Mouse (Mus musculus): Measurements from ENCODE around the gene Msantd3. TPM values are rescaled to one million over a fixed set of nuclear protein-coding genes. Genes with fewer than 3 reads are reported as not detected.

Gene Msantd3
- total and polyA plus RNA-seq, 3 experiments: 0.16 TPM; not detected in 2

DNA sequence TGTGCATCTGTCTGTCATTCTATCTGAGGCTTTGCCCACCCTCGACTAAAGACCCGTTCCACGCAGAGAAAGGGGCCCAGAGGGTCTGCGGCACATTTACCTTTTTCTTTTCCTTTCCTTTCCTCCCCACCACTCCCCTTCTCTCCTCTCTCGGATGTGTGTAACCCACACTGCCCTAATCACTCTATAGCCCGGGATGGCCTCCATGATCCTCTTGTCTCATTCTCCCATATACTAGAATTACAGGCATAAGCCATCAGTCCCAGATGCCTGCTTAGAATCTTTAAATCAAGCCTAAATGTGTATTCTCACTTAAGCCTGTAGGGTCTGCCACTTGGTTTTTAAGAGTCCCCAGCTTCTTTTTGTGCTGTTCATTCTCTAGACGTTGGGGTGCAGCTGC is 36.6 kb downstream of the Msantd3 start:
- H3K4me1 ChIP-seq (ENCODE audit: insufficient read depth, low read depth, low read length): no peaks in the 10 kb centered on the region
- H3K27me3 ChIP-seq (ENCODE audit: insufficient read depth, low read length): no peaks in the 10 kb centered on the region
- TF ChIP-seq CTCF (IDR thresholded peaks at IDR 0.05; ENCODE audit: low read depth, low read length) (no peak), GATA1 (IDR thresholded peaks at IDR 0.05; ENCODE audit: borderline replicate concordance, low read length) (no peak), POLR2AphosphoS5 (IDR thresholded peaks at IDR 0.05; ENCODE audit: insufficient replicate concordance, low read depth, low read length) (no peak), TAL1 (conservative IDR thresholded peaks at IDR 0.05; ENCODE audit: low read depth, low read length) (no peak), GATA2 (IDR thresholded peaks at IDR 0.05; ENCODE audit: borderline replicate concordance, low read depth, low read length) (no peak)
- no peak overlapping the region for H3K4me3 ChIP-seq (ENCODE audit: low read depth, low read length)
- H3K36me3 ChIP-seq (replicated peaks): no peaks in the 10 kb centered on the region
- peaks cover 9% of the 10 kb centered on the region for H3K9me3 ChIP-seq (replicated peaks)
- ATAC-seq (ENCODE audit: extremely low read depth, insufficient number of reproducible peaks, low FRiP score, poor library complexity, severe bottlenecking) (no peak), DNase-seq (ENCODE audit: low spot score) (no peak)

DNA sequence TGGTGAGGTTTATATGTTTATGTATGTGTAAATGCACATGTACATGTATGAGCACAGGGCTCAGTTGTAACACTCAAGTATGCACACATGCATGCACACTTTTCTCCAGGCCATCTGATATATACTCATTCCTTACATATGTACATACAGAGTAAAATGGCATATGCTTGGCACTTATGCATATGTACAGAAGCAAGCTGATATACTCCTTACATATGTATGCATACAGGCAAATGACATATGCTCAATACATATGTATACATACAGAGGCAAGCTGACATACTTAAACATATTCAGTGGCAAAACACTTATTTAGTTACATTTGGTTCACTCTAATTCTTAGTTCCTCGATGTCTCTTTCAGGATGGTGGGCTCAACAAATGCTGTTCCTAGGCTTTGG is 38.1 kb downstream of the Msantd3 start:
- DNase-seq (ENCODE audit: low spot score) (no peak), ATAC-seq (ENCODE audit: extremely low read depth, insufficient number of reproducible peaks, low FRiP score, poor library complexity, severe bottlenecking) (no peak)
- Histone ChIP-seq H3K36me3 (replicated peaks) (no peaks in the 10 kb centered on the region), H3K4me1 (ENCODE audit: insufficient read depth, low read depth, low read length) (no peaks in the 10 kb centered on the region), H3K27me3 (ENCODE audit: insufficient read depth, low read length) (no peaks in the 10 kb centered on the region), H3K4me3 (ENCODE audit: low read depth, low read length) (no peak overlapping the region), H3K9me3 (replicated peaks) (peaks cover 9% of the 10 kb centered on the region)
- no peak for TF ChIP-seq TAL1 (conservative IDR thresholded peaks at IDR 0.05; ENCODE audit: low read depth, low read length)
- no peak for TF ChIP-seq POLR2AphosphoS5 (IDR thresholded peaks at IDR 0.05; ENCODE audit: insufficient replicate concordance, low read depth, low read length)

DNA sequence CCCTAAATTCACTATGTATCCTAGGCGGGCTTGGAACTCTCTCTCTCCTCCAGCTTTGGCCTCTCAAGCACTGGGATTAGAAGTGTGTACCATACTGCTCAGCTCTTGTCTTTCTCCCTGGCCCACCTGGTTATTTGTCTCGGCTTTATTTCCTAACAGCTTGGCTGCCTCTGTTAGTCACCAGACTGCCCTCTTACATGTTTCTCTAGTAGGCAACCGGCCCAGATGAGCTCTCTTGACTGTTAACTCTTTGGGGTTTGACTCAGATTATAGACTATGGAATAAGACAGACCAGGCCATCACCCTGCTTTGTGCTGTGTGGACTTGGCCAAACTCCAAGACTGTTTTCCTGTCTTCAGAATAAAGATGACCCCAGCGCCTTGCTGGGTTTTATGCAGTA is 38.7 kb downstream of the Msantd3 start:
- DNase-seq (ENCODE audit: low spot score) (no peak), ATAC-seq (ENCODE audit: extremely low read depth, insufficient number of reproducible peaks, low FRiP score, poor library complexity, severe bottlenecking) (no peak)
- peaks cover 11% of the 10 kb centered on the region for H3K9me3 ChIP-seq (replicated peaks)
- H3K4me3 ChIP-seq (ENCODE audit: low read depth, low read length): no peak overlapping the region
- no peaks in the 10 kb centered on the region for H3K4me1 ChIP-seq (ENCODE audit: insufficient read depth, low read depth, low read length)
- H3K27me3 ChIP-seq (ENCODE audit: insufficient read depth, low read length): no peaks in the 10 kb centered on the region
- TF ChIP-seq POLR2AphosphoS5 (IDR thresholded peaks at IDR 0.05; ENCODE audit: insufficient replicate concordance, low read depth, low read length) (no peak), TAL1 (conservative IDR thresholded peaks at IDR 0.05; ENCODE audit: low read depth, low read length) (no peak), CTCF (IDR thresholded peaks at IDR 0.05; ENCODE audit: low read depth, low read length) (no peak)
- H3K36me3 ChIP-seq (replicated peaks): no peaks in the 10 kb centered on the region

DNA sequence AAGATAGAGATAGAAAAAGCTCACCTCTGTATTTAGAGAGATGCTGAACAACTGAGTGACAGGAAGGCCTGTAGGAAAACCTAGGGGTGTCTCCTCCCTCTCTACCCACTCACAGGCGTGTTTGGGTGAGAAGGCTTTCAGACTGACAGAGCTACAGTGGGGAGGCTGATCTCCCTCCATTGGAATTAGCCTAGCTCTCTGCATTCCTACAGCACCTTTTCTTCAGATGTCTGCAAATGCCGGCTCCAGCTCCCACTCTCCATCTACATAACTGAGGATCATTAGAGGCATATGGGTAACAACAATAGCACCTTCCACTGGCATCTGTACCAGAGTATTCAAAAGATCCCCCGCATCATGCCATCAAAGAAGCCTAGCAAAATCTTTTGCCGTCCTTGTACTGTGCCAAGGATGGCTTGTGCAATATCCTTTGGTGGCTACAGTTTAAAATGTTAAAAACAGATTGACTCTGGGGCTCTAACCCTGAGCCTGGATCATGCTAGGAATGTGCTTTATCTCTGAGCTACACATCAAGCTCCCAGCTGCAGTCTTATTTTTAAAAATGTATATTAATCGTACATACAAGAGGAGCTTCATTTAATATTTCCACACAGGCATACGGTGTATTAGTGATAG is 39.9 kb downstream of the Msantd3 start:
- Histone ChIP-seq H3K4me3 (ENCODE audit: low read depth, low read length) (no peak overlapping the region), H3K4me1 (ENCODE audit: insufficient read depth, low read depth, low read length) (no peaks in the 10 kb centered on the region), H3K27me3 (ENCODE audit: insufficient read depth, low read length) (no peaks in the 10 kb centered on the region), H3K9me3 (replicated peaks) (peaks cover 11% of the 10 kb centered on the region), H3K36me3 (replicated peaks) (no peaks in the 10 kb centered on the region)
- TF ChIP-seq GATA2 (IDR thresholded peaks at IDR 0.05; ENCODE audit: borderline replicate concordance, low read depth, low read length) (no peak), CTCF (IDR thresholded peaks at IDR 0.05; ENCODE audit: low read depth, low read length) (no peak), GATA1 (IDR thresholded peaks at IDR 0.05; ENCODE audit: borderline replicate concordance, low read length) (no peak), POLR2AphosphoS5 (IDR thresholded peaks at IDR 0.05; ENCODE audit: insufficient replicate concordance, low read depth, low read length) (no peak), TAL1 (conservative IDR thresholded peaks at IDR 0.05; ENCODE audit: low read depth, low read length) (no peak)
- ATAC-seq (ENCODE audit: extremely low read depth, insufficient number of reproducible peaks, low FRiP score, poor library complexity, severe bottlenecking) (no peak), DNase-seq (ENCODE audit: low spot score) (no peak)

DNA sequence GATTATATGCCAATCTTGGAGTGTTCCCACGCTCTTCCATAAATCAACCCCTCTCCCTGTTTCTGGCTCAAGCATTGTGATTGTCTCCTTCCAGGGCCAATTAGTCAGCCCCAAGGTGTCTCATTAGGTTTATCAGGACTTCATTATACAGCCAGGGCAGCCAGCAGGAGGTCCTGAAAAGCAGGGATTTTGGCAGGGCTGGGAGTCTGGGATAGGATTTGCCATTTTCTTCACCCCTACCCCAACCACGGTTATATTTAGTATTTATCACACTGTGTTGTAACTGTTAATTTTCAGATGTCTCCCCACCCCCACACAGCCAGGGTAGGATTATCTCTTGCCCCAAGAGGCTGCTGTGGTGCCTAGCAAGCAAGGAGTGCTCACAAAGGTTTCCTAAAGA is 41.5 kb downstream of the Msantd3 start:
- 0 out of 2 replicates have a peak, but pooled peaks cover 2% of the 10 kb centered on the region for H3K27me3 ChIP-seq (ENCODE audit: insufficient read depth, low read length)
- H3K4me3 ChIP-seq (ENCODE audit: low read depth, low read length): no peak overlapping the region
- no peak for DNase-seq (ENCODE audit: low spot score)
- H3K36me3 ChIP-seq (replicated peaks): no peaks in the 10 kb centered on the region
- TF ChIP-seq POLR2AphosphoS5 (IDR thresholded peaks at IDR 0.05; ENCODE audit: insufficient replicate concordance, low read depth, low read length): no peak
- peaks cover 27% of the 10 kb centered on the region for H3K9me3 ChIP-seq (replicated peaks)
- no peaks in the 10 kb centered on the region for H3K4me1 ChIP-seq (ENCODE audit: insufficient read depth, low read depth, low read length)
- no peak for ATAC-seq (ENCODE audit: extremely low read depth, insufficient number of reproducible peaks, low FRiP score, poor library complexity, severe bottlenecking)

DNA sequence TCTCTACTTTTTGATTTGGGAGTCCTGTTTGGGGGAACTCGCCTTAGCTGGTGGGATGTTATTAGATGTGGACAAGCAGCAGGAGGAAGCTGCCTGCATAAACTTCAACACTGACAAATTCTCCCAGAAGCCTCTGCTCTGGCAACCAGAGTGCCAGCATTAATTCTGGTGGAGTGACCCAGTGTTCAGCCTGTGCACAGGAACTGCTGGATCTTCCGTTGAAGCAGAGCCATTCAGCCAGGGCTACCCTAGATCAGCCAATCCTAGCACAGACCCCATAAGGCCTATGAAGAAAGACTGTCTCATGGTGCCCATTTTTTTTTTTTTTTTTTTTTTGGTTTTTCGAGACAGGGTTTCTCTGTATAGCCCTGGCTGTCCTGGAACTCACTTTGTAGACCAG is 42.3 kb downstream of the Msantd3 start:
- no peak for TF ChIP-seq GATA2 (IDR thresholded peaks at IDR 0.05; ENCODE audit: borderline replicate concordance, low read depth, low read length)
- no peak for TF ChIP-seq CTCF (IDR thresholded peaks at IDR 0.05; ENCODE audit: low read depth, low read length)
- TF ChIP-seq GATA1 (IDR thresholded peaks at IDR 0.05; ENCODE audit: borderline replicate concordance, low read length): no peak
- DNase-seq (ENCODE audit: low spot score): no peak
- H3K27me3 ChIP-seq (ENCODE audit: insufficient read depth, low read length): 0 out of 2 replicates have a peak, but pooled peaks cover 2% of the 10 kb centered on the region
- H3K36me3 ChIP-seq (replicated peaks): no peaks in the 10 kb centered on the region
- H3K9me3 ChIP-seq (replicated peaks): peaks cover 32% of the 10 kb centered on the region
- no peak for ATAC-seq (ENCODE audit: extremely low read depth, insufficient number of reproducible peaks, low FRiP score, poor library complexity, severe bottlenecking)
- H3K4me3 ChIP-seq (ENCODE audit: low read depth, low read length): no peak overlapping the region
- H3K4me1 ChIP-seq (ENCODE audit: insufficient read depth, low read depth, low read length): no peaks in the 10 kb centered on the region

DNA sequence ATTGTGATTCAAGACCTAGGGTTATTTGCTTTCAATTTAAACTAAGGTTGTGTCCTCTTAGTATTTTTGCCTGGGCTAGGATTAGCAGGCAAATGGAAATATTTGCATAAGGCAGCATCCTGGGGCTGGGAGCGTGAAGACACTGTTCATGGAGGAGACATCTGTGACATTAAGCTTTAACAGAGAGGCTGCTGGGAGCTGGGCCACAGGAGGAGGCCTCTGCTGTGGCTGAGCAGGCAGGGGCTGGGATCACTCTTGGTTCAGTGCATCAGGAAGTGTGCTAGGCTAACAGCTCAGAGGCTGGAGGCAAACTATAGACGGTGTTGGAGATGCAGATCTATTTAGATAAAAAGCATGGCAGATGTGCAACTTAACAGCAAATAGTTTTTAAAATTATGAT is 43.2 kb downstream of the Msantd3 start:
- Histone ChIP-seq H3K4me1 (ENCODE audit: insufficient read depth, low read depth, low read length) (no peaks in the 10 kb centered on the region), H3K27me3 (ENCODE audit: insufficient read depth, low read length) (0 out of 2 replicates have a peak, but pooled peaks cover 2% of the 10 kb centered on the region), H3K36me3 (replicated peaks) (no peaks in the 10 kb centered on the region), H3K9me3 (replicated peaks) (peaks cover 35% of the 10 kb centered on the region), H3K4me3 (ENCODE audit: low read depth, low read length) (no peak overlapping the region)
- ATAC-seq (ENCODE audit: extremely low read depth, insufficient number of reproducible peaks, low FRiP score, poor library complexity, severe bottlenecking) (no peak), DNase-seq (ENCODE audit: low spot score) (no peak)
- TF ChIP-seq GATA1 (IDR thresholded peaks at IDR 0.05; ENCODE audit: borderline replicate concordance, low read length): no peak
- TF ChIP-seq POLR2AphosphoS5 (IDR thresholded peaks at IDR 0.05; ENCODE audit: insufficient replicate concordance, low read depth, low read length): no peak
